Mouse (Mus musculus): ENCODE data around the gene Bbs12.

DNA sequence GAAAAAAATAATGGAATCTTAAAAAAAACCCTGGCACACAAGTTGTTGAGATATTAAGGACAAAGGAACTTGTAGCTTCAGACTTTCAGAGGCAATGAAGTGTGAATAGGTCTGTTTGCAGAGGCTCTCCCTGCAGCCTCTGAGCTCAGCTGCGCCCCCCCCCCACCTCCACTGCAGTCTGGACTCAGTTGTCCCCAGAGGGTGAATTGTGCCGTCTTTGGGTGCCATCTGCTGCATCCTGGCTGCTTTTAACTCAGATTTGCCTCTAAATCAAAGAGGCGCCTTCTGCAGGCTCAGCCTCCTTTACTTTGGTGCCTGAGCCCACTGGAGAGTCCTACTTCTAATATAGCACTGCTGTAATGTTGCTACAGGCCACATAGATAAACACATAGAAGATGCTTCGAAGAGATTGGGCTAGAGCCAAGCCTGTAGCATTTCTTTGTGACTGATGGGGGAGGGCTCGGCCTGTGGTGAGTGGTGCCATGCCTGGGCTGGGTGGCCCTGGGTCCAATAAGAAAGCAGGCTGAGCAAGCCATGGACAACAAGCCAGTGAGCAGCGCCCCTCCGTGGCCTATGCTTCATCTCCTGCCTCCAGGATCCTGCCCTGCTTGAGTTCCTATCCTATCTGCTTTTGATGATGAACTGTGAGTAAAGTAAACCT, 21.3 kb upstream of the Bbs12 start:
- TF ChIP-seq POLR2A (IDR thresholded peaks at IDR 0.05; ENCODE audit: low read depth, low read length) (no peak), CTCF (IDR thresholded peaks at IDR 0.05; ENCODE audit: extremely low read depth, insufficient read length, insufficient replicate concordance, low read depth, low read length) (no peak)
